Mouse (Mus musculus) heart, adult 2 months (tissue): ENCODE data around the gene Iqsec1. TPM values are rescaled to one million over a fixed set of nuclear protein-coding genes. Genes with fewer than 3 reads are reported as not detected.

Source experiments
- DNase-seq, 2 experiments: peaks; one replicate each; pipeline ENCODE4 v3.0.0; 2021
- H3K27ac ChIP-seq: fragments of 200-600 bp; 2 replicates; pipeline ENCODE4 v1.8.1; 2022
- H3K27me3 ChIP-seq: fragments of 200-500 bp; 2 replicates; pipeline ENCODE4 v1.6.1; 2012; ENCODE audit warnings: mild to moderate bottlenecking, low read length, inconsistent platforms, mixed read lengths; ENCODE audit not compliant: control insufficient read depth, insufficient read depth
- H3K36me3 ChIP-seq: fragments of 200-500 bp; 2 replicates; pipeline ENCODE4 v1.6.1; 2012; ENCODE audit warnings: low read length, inconsistent platforms; ENCODE audit not compliant: control insufficient read depth, insufficient read depth
- H3K4me1 ChIP-seq: fragments of 200-500 bp; 2 replicates; pipeline ENCODE4 v1.6.1; 2011; ENCODE audit warnings: low read length; ENCODE audit not compliant: control insufficient read depth, insufficient read depth
- H3K4me3 ChIP-seq: fragments of 200-600 bp; 2 replicates; pipeline ENCODE4 v1.8.1; 2022
- H3K79me2 ChIP-seq: fragments of 200-500 bp; replicated peaks from 2 replicates; pipeline ENCODE4 v1.6.1; 2012; ENCODE audit warnings: mild to moderate bottlenecking, inconsistent platforms, low read length, moderate library complexity, mixed read lengths; ENCODE audit not compliant: control insufficient read depth, insufficient read depth
- H3K9ac ChIP-seq: fragments of 200-500 bp; 2 replicates; pipeline ENCODE4 v1.6.1; 2012; ENCODE audit warnings: low read depth, mild to moderate bottlenecking, control low read depth, inconsistent platforms, low read length, mixed read lengths
- CTCF ChIP-seq: fragments of 200-600 bp; IDR thresholded peaks from 2 replicates; pipeline ENCODE4 v1.8.1; 2022; ENCODE audit warnings: antibody characterized with exemption, mild to moderate bottlenecking, moderate library complexity
- EP300 ChIP-seq: fragments of 200-500 bp; IDR thresholded peaks from 2 replicates; pipeline ENCODE4 v1.6.1; 2011; ENCODE audit warnings: low read depth, low read length, control low read depth; ENCODE audit not compliant: insufficient read depth
- POLR2A ChIP-seq: fragments of 200-500 bp; IDR thresholded peaks from 2 replicates; pipeline ENCODE4 v1.6.1; 2011; ENCODE audit warnings: mild to moderate bottlenecking, low read depth, low read length, control low read depth; ENCODE audit not compliant: insufficient read depth
- WGBS: fragments of 180-500 bp; shearing (Covaris S2); methylation state at CpG from one replicate; pipeline ENCODE4 v1.1.7; 2018; 5-methylcytosine and 5-hydroxymethylcytosine counted together
- intact Hi-C: fragments of 180-260 bp; cut with DNase I; formaldehyde crosslinking; loops from one replicate; pipeline ENCODE4 v1.15.1; 2025
- polyA plus RNA-seq: library from polyadenylated mRNA; depleted of rRNA; stranded (reverse); fragments of >200 nt; gene quantifications from 2 replicates; pipeline ENCODE4 v1.2.3, GENCODE M21; 2012
- total RNA-seq, 2 experiments: library from RNA; stranded (reverse); gene quantifications; 2 replicates each; pipeline ENCODE4 v1.2.3; 2021

The Iqsec1 gene
- total and polyA plus RNA-seq, 3 experiments, result 100 to 147 (median 146) TPM

GRCm38 (mm10) chr6:90686812-90687211, 301.7 kb downstream of the Iqsec1 start:
- 74% methylated on average over 1 of the region's 1 CpGs for WGBS
- Histone ChIP-seq H3K36me3 (peaks cover 22% of the 10 kb centered on the region), H3K79me2 (no peaks in the 10 kb centered on the region; the same call in 1 of the 2 replicates), H3K4me1 (peaks cover 35% of the 10 kb centered on the region), H3K27ac (no peak overlapping the region), H3K9ac (no peak overlapping the region), H3K27me3 (no peaks in the 10 kb centered on the region), H3K4me3 (no peak overlapping the region)
- no peak for DNase-seq
- intact Hi-C loops, result no loop called here
- TF ChIP-seq POLR2A (no peak), CTCF (no peak), EP300 (no peak)

GRCm38 (mm10) chr6:90683831-90684532, 304.5 kb downstream of the Iqsec1 start:
- Histone ChIP-seq H3K27me3 (no peaks in the 10 kb centered on the region), H3K27ac (peak overlapping the region; percentile 45), H3K9ac (no peak overlapping the region), H3K4me3 (no peak overlapping the region), H3K4me1 (peaks cover 43% of the 10 kb centered on the region), H3K79me2 (no peaks in the 10 kb centered on the region; the same call in 1 of the 2 replicates), H3K36me3 (peaks cover 28% of the 10 kb centered on the region)
- no peak for DNase-seq
- intact Hi-C loops, result loop anchor here (2.0 kb wide), 1 partner anchor 37 kb away; no protein-coding TSS in a partner anchor
- WGBS, result 57% methylated on average over 3 of the region's 3 CpGs
- TF ChIP-seq POLR2A (no peak), EP300 (no peak), CTCF (no peak)

GRCm38 (mm10) chr6:90680401-90680800, 308.1 kb downstream of the Iqsec1 start:
- WGBS, result 45% methylated on average over 12 of the region's 12 CpGs
- H3K36me3 ChIP-seq, result peaks cover 13% of the 10 kb centered on the region
- H3K79me2 ChIP-seq, result no peaks in the 10 kb centered on the region
- no peak for DNase-seq
- no peaks in the 10 kb centered on the region for H3K27me3 ChIP-seq
- intact Hi-C loops, result no loop called here
- H3K4me3 ChIP-seq, result no peak overlapping the region
- H3K27ac ChIP-seq, result peak overlapping the region; percentile 29
- H3K4me1 ChIP-seq, result peaks cover 37% of the 10 kb centered on the region
- H3K9ac ChIP-seq, result no peak overlapping the region
- TF ChIP-seq EP300 (no peak), CTCF (no peak), POLR2A (no peak)

GRCm38 (mm10) chr6:90678759-90679158, 309.7 kb downstream of the Iqsec1 start:
- Histone ChIP-seq H3K79me2 (no peaks in the 10 kb centered on the region), H3K4me1 (peaks cover 25% of the 10 kb centered on the region), H3K4me3 (no peak overlapping the region), H3K9ac (no peak overlapping the region), H3K27ac (peak overlapping the region; percentile 69), H3K36me3 (peaks cover 11% of the 10 kb centered on the region), H3K27me3 (no peaks in the 10 kb centered on the region)
- intact Hi-C loops, result no loop called here
- 45% methylated on average over 4 of the region's 4 CpGs for WGBS
- no peak for TF ChIP-seq POLR2A
- TF ChIP-seq CTCF, result no peak
- TF ChIP-seq EP300, result no peak
- peak in 1 of 2 experiments; percentile 43 for DNase-seq

GRCm38 (mm10) chr6:90668693-90669092, 319.8 kb downstream of the Iqsec1 start:
- WGBS, result 85% methylated on average over 9 of the region's 9 CpGs
- H3K4me1 ChIP-seq, result no peaks in the 10 kb centered on the region
- intact Hi-C loops, result no loop called here
- no peaks in the 10 kb centered on the region for H3K79me2 ChIP-seq
- no peaks in the 10 kb centered on the region for H3K36me3 ChIP-seq
- no peak for DNase-seq
- no peaks in the 10 kb centered on the region for H3K27me3 ChIP-seq
- H3K9ac ChIP-seq, result no peak overlapping the region
- no peak overlapping the region for H3K4me3 ChIP-seq
- TF ChIP-seq POLR2A (no peak), EP300 (no peak), CTCF (no peak)
- no peak overlapping the region for H3K27ac ChIP-seq

- no peaks in the 10 kb centered on the region for H3K79me2 ChIP-seq
- no peak for TF ChIP-seq POLR2A
- TF ChIP-seq EP300, result no peak
- no peak for TF ChIP-seq CTCF
- H3K4me3 ChIP-seq, result no peak overlapping the region
- no peaks in the 10 kb centered on the region for H3K36me3 ChIP-seq
- H3K27ac ChIP-seq, result peak overlapping the region; percentile 17; the same call in 1 of the 2 replicates
- no peak for DNase-seq
- H3K4me1 ChIP-seq, result peaks cover 1% of the 10 kb centered on the region
- intact Hi-C loops, result no loop called here
- H3K9ac ChIP-seq, result no peak overlapping the region
- WGBS, result 59% methylated on average over 11 of the region's 11 CpGs
- H3K27me3 ChIP-seq, result no peaks in the 10 kb centered on the region
Measured at GRCm38 (mm10) chr6:90663736-90664135, 324.7 kb downstream of the Iqsec1 start.
